Mouse (Mus musculus) liver, postnatal 0 days (tissue): Measurements from ENCODE around the gene Rara. TPM values are rescaled to one million over a fixed set of nuclear protein-coding genes. Genes with fewer than 3 reads are reported as not detected.

ENCODE experiments used
- ATAC-seq: fragments of 200-750 bp; cut with Nextera tagmentation; 2 replicates; pipeline ENCODE4 v1.8.0; 2017; ENCODE audit warnings: mild to moderate bottlenecking, moderate library complexity
- DNase-seq: peaks from one replicate; pipeline ENCODE4 v3.0.0-alpha.2; 2016
- H3K27ac ChIP-seq: fragments of 300-500 bp; sonication (generic); 2 replicates; pipeline ENCODE4 v1.5.1; 2014; ENCODE audit warnings: antibody characterized with exemption, moderate library complexity, mild to moderate bottlenecking, low read depth
- H3K27me3 ChIP-seq: fragments of 300-500 bp; sonication (generic); 2 replicates; pipeline ENCODE4 v1.6.1; 2014; ENCODE audit warnings: low read length, control low read depth, mixed read lengths; ENCODE audit not compliant: insufficient read depth
- H3K36me3 ChIP-seq: fragments of 300-500 bp; sonication (generic); replicated peaks from 2 replicates; pipeline ENCODE4 v1.6.1; 2014; ENCODE audit warnings: mild to moderate bottlenecking, control low read depth, low read length, moderate library complexity, mixed read lengths; ENCODE audit not compliant: insufficient read depth
- H3K4me1 ChIP-seq: fragments of 300-500 bp; sonication (generic); 2 replicates; pipeline ENCODE4 v1.6.1; 2014; ENCODE audit warnings: antibody characterized with exemption, mild to moderate bottlenecking, control low read depth; ENCODE audit not compliant: insufficient read depth
- H3K4me2 ChIP-seq: fragments of 300-500 bp; sonication (generic); 2 replicates; pipeline ENCODE4 v1.6.1; 2014; ENCODE audit warnings: low read depth, mild to moderate bottlenecking, low read length, moderate library complexity, mixed read lengths
- H3K4me3 ChIP-seq: fragments of 300-500 bp; sonication (generic); 2 replicates; pipeline ENCODE4 v1.5.1; 2014; ENCODE audit warnings: low read depth, low read length
- H3K9ac ChIP-seq: fragments of 300-500 bp; sonication (generic); replicated peaks from 2 replicates; pipeline ENCODE4 v1.6.1; 2014; ENCODE audit warnings: mild to moderate bottlenecking, moderate library complexity
- H3K9me3 ChIP-seq: fragments of 300-500 bp; sonication (generic); 2 replicates; pipeline ENCODE4 v1.6.1; 2016; ENCODE audit warnings: mild to moderate bottlenecking, control low read depth, low read length, mixed read lengths
- CTCF ChIP-seq: sonication (generic); IDR thresholded peaks from 2 replicates; pipeline ENCODE4 v1.5.1; 2016; ENCODE audit warnings: antibody characterized with exemption, low read depth
- EP300 ChIP-seq: IDR thresholded peaks from 2 replicates; pipeline ENCODE4 v1.6.1; 2016; ENCODE audit warnings: antibody characterized with exemption, low read depth, mild to moderate bottlenecking
- WGBS: fragments of 180-500 bp; shearing (Covaris S2); extraction: QIAGEN DNeasy Blood & Tissue Kit; methylation state at CpG from one replicate; pipeline ENCODE4 v1.1.7; 2014; ENCODE audit not compliant: insufficient replicate concordance; 5-methylcytosine and 5-hydroxymethylcytosine counted together
- polyA plus RNA-seq: library from polyadenylated mRNA; unstranded; fragments of >200 nt; fragmentation: Nextera tagmentation; extraction: Ambion mirVana; gene quantifications from 2 replicates; pipeline ENCODE4 v1.2.1, GENCODE M21; 2015

Rara gene
- polyA plus RNA-seq, 1 experiment from 2014 or later: 5.4 TPM

DNA sequence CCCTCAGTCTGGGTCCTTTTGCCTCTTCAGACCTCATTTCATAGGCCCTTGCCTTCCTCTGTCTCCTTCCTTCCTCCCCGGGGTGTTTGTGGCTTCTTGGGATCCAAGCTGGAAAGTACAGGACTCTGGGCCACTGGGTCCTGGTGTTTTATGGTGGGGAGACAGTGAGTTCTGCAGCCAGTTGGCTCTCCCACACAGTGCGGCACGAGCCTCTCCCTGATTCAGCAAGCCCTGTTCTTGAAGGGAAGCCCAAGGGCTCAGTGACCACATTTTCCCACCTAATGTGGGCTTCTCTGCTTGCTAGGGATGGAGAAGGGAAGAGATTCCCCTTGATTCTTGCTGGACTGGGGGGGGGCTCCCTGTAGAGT, 14.9 kb downstream of the Rara start:
- ATAC-seq: no peak

DNA sequence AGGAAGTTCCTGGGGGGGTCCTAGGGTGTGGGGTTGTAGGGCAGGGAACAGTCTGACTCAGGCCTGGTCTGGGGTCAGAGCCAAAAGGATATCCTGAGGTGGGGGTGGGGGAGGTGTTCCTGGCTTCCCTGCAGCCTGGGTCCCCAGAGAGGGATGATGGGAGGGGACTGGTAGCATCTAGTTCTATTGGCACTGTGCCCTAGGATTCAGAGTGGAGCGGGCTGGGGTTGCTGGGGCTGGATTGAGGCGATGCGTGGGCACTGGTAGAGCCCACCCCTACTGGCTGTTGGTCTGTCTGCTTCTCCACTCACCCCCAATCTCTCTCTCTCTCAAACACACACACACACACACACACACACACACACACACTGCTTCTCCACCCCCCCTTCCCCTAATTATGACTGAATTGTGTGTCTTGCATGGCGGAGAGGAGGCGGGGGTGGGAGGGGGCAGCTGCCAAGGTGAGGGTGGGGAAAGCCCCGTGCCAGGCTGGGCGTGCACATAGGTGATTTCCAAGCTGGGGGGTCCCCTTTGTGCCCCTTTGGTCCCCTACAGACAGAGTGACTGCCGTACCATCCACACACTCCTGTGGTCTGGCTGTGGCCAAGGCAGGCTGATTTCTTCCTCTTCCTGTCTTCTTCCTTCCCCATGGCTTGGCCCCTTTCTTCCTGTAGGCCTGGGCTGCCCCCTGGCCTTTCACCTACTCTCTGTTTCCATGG, 15.5 kb downstream of the Rara start:
- Histone ChIP-seq H3K36me3 (no peaks in the 10 kb centered on the region), H3K27me3 (peaks cover 3% of the 10 kb centered on the region; the same call in 1 of the 2 replicates), H3K27ac (peak overlapping the region; percentile 77), H3K9ac (peak overlapping the region; percentile 44), H3K4me2 (peak overlapping the region; percentile 83), H3K9me3 (no peaks in the 10 kb centered on the region), H3K4me1 (peaks cover 88% of the 10 kb centered on the region), H3K4me3 (peak overlapping the region; percentile 35; the same call in 1 of the 2 replicates)
- 64% methylated on average over 5 of the region's 8 CpGs for WGBS
- TF ChIP-seq CTCF (no peak), EP300 (no peak)
- DNase-seq (no peak), ATAC-seq (peak; percentile 3; the same call in 1 of the 2 replicates)

More for the DNA sequence above, 14.9 kb downstream of the Rara start:
- Histone ChIP-seq H3K4me3 (peak overlapping the region; percentile 35), H3K4me2 (peak overlapping the region; percentile 83), H3K36me3 (no peaks in the 10 kb centered on the region), H3K27me3 (peaks cover 3% of the 10 kb centered on the region; the same call in 1 of the 2 replicates), H3K9ac (peak overlapping the region; percentile 36; the same call in 1 of the 2 replicates), H3K4me1 (peaks cover 84% of the 10 kb centered on the region), H3K27ac (peak overlapping the region; percentile 77), H3K9me3 (no peaks in the 10 kb centered on the region)
- TF ChIP-seq CTCF: no peak
- no peak for TF ChIP-seq EP300
- 31% methylated on average over 3 of the region's 3 CpGs for WGBS
- DNase-seq: no peak

DNA sequence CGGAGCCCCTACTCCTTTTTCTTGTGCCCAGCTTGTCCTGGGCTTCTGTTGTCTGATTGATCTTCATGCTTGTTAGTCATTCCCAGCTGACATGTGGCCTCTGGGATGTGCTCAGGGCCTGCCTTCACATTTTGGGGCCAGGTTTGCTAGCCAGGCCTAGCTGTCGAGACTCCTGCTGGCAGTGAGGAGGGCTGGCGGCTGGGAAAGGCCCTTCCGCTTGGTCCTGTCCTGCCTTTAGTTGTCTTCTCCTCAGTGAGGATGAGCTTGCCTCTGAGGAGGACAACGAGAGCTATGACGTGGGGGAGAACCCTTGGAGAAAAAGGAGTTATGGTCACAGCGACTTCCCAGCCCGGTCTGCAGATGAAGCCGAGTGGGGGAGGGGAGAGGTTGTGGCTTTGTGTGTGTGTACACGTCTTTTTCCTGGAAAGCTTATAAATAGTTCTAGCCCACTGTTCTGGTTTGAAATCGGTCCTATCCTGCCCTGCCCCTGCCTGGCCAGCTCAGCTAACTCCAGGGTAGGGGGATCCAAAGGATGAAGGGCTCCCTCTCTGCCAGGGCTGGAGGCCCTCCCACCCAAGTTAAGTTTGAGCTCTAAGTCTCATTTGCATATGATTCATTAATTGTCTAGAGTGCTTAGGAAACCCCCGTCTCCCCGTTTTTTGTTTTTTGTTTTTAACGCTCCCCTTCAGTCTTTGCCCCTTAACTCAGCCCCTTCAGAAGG, 16.3 kb downstream of the Rara start:
- H3K4me1 ChIP-seq: peaks cover 88% of the 10 kb centered on the region
- H3K4me3 ChIP-seq: no peak overlapping the region
- no peak for TF ChIP-seq CTCF
- TF ChIP-seq EP300: no peak
- 25% methylated on average over 14 of the region's 14 CpGs for WGBS
- H3K36me3 ChIP-seq: no peaks in the 10 kb centered on the region
- peak overlapping the region; percentile 44 for H3K9ac ChIP-seq
- peak overlapping the region; percentile 83 for H3K4me2 ChIP-seq
- peaks cover 1% of the 10 kb centered on the region; the same call in 1 of the 2 replicates for H3K27me3 ChIP-seq
- peak overlapping the region; percentile 77 for H3K27ac ChIP-seq
- no peaks in the 10 kb centered on the region for H3K9me3 ChIP-seq
- ATAC-seq: no peak
- no peak for DNase-seq

DNA sequence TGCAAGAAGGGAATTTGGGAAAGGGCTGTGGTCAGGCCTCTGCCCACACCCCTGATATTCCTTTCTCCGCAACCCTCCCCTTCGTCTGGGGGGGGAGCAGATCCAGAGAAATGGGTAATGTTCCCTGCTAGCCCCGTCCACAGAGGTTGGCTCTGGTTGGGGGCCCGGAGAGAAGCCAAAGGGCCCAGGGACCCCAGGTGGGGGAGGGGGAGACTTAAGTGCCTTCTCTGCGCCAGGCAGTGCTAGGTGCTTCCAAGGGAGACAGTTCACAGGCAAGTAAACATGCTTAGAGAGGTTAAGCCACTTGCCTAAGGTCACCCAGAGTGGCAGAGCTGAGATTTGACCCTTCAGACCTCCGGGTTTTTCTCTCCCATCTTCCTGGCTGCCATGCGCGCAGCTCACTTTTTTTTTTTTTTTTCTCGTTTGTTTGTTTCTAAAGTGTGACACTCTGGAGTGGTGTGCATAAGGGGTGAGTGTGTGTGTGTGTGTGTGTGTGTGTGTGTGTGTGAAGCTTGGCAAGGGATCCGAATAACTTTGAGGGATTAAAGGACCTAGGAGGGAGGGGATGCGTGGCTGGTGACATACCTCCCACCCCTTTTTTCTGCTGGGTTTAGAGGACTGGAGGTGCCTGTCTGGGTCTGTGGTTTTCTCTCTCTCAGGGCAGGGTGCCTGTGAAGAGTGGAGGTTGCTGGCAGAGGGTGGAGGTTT, 17.4 kb downstream of the Rara start:
- H3K27ac ChIP-seq: peak overlapping the region; percentile 77
- no peaks in the 10 kb centered on the region for H3K27me3 ChIP-seq
- H3K4me3 ChIP-seq: no peak overlapping the region
- H3K4me2 ChIP-seq: peak overlapping the region; percentile 83
- 44% methylated on average over 11 of the region's 11 CpGs for WGBS
- DNase-seq (no peak), ATAC-seq (no peak)
- 0 out of 2 replicates have a peak overlapping the region, but pooled peaks have one; percentile 18 for H3K9ac ChIP-seq
- no peak for TF ChIP-seq EP300
- TF ChIP-seq CTCF: no peak
- peaks cover 88% of the 10 kb centered on the region for H3K4me1 ChIP-seq
- H3K36me3 ChIP-seq: no peaks in the 10 kb centered on the region
- H3K9me3 ChIP-seq: no peaks in the 10 kb centered on the region

DNA sequence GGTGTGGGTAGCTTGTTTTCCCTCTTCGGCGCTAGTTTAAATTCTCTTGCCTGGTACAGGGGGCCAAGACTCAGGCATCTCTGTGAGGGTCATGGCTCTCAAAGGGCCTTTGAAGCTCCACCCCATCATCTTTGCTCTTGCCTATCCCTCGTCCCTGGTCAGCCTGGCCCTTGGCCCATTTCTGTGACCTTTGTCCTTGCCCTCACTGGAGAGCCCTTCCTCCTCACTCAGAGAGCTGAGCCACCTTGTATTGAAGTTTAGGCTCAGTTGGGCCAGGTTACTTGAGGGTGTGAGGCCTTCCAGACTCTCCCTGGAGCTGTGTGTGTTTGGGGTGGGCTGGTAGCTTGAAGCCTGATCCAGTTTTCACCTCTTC, 18.0 kb downstream of the Rara start:
- peak; percentile 46 for ATAC-seq

More for the DNA sequence above, 18.0 kb downstream of the Rara start:
- Histone ChIP-seq H3K27ac (peak overlapping the region; percentile 77), H3K9me3 (no peaks in the 10 kb centered on the region), H3K4me1 (peaks cover 88% of the 10 kb centered on the region), H3K9ac (no peak overlapping the region), H3K36me3 (no peaks in the 10 kb centered on the region), H3K4me2 (peak overlapping the region; percentile 83), H3K27me3 (no peaks in the 10 kb centered on the region), H3K4me3 (no peak overlapping the region)
- 46% methylated on average over 3 of the region's 3 CpGs for WGBS
- DNase-seq: peak; percentile 81
- TF ChIP-seq CTCF (no peak), EP300 (no peak)
